Mouse (Mus musculus) stomach, embryonic 14.5 days (tissue): ENCODE results near the gene Gpr156. TPM values are rescaled to one million over a fixed set of nuclear protein-coding genes. Genes with fewer than 3 reads are reported as not detected.
"Not testable (repeated sequence)": the region's sequence is repeated elsewhere in the genome, so short reads cannot be mapped to it uniquely, and the experiment has no call there.

Experiments used
- ATAC-seq: fragments of 200-750 bp; cut with Nextera tagmentation; 2 replicates; pipeline ENCODE4 v1.8.0; 2017; ENCODE audit warnings: low read depth, moderate TSS enrichment; ENCODE audit not compliant: insufficient number of reproducible peaks, insufficient read depth, low FRiP score
- H3K27ac ChIP-seq: fragments of 300-500 bp; sonication (generic); 2 replicates; pipeline ENCODE4 v1.5.1; 2014; ENCODE audit warnings: mild to moderate bottlenecking, low read length, moderate library complexity, mixed read lengths
- H3K27me3 ChIP-seq: fragments of 300-500 bp; sonication (generic); 2 replicates; pipeline ENCODE4 v1.6.1; 2014; ENCODE audit warnings: low read length, control low read depth, mixed read lengths; ENCODE audit not compliant: control insufficient read depth, insufficient read depth
- H3K36me3 ChIP-seq: fragments of 300-500 bp; sonication (generic); 2 replicates; pipeline ENCODE4 v1.6.1; 2014; ENCODE audit warnings: mild to moderate bottlenecking, control low read depth, low read length, moderate library complexity, mixed read lengths; ENCODE audit not compliant: control insufficient read depth, insufficient read depth
- H3K4me1 ChIP-seq: fragments of 300-500 bp; sonication (generic); 2 replicates; pipeline ENCODE4 v1.6.1; 2014; ENCODE audit warnings: low read length, control low read depth, mixed read lengths; ENCODE audit not compliant: control insufficient read depth, insufficient read depth
- H3K4me2 ChIP-seq: fragments of 300-500 bp; sonication (generic); replicated peaks from 2 replicates; pipeline ENCODE4 v1.6.1; 2014; ENCODE audit warnings: low read depth, low read length, control low read depth
- H3K4me3 ChIP-seq: fragments of 300-500 bp; sonication (generic); 2 replicates; pipeline ENCODE4 v1.5.1; 2014; ENCODE audit warnings: low read depth, low read length, control low read depth
- H3K9ac ChIP-seq: fragments of 300-500 bp; sonication (generic); replicated peaks from 2 replicates; pipeline ENCODE4 v1.6.1; 2014; ENCODE audit warnings: low read depth, mild to moderate bottlenecking, control low read depth, low read length, moderate library complexity, mixed read lengths
- H3K9me3 ChIP-seq: fragments of 300-500 bp; sonication (generic); 2 replicates; pipeline ENCODE4 v1.6.1; 2016; ENCODE audit warnings: low read depth, low read length, control low read depth; ENCODE audit not compliant: control insufficient read depth
- WGBS: fragments of 180-500 bp; shearing (Covaris S2); extraction: QIAGEN DNeasy Blood & Tissue Kit; methylation state at CpG from one replicate; pipeline ENCODE4 v1.1.7; 2014; 5-methylcytosine and 5-hydroxymethylcytosine counted together
- polyA plus RNA-seq: library from polyadenylated mRNA; unstranded; fragments of >200 nt; fragmentation: Nextera tagmentation; extraction: Ambion mirVana; gene quantifications from 2 replicates; pipeline ENCODE4 v1.2.1, GENCODE M21; 2014

Gene Gpr156
- polyA plus RNA-seq, 1 experiment from 2014 or later: 0.39 TPM

DNA sequence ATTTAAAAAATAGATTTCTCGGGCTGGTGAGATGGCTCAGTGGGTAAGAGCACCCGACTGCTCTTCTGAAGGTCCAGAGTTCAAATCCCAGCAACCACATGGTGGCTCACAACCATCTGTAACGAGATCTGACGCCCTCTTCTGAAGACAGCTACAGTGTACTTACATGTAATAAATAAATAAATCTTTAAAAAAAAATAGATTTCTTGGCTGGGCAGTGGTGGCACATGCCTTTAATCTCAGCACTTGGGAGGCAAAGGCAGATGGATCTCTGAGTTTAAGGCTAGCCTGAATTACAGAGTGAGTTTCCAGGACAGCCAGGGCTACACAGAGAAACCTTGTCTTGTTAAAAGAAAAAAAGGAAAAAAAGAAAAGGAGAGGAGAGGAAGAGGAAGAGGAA lies 46.4 kb downstream of the Gpr156 start:
- ATAC-seq, H3K9me3 ChIP-seq, H3K36me3 ChIP-seq, H3K4me3 ChIP-seq, H3K4me2 ChIP-seq, H3K27me3 ChIP-seq, H3K9ac ChIP-seq, H3K27ac ChIP-seq: not testable (repeated sequence)
- H3K4me1 ChIP-seq: peaks cover 15% of the 10 kb centered on the region
- WGBS: 78% methylated on average over 4 of the region's 4 CpGs

DNA sequence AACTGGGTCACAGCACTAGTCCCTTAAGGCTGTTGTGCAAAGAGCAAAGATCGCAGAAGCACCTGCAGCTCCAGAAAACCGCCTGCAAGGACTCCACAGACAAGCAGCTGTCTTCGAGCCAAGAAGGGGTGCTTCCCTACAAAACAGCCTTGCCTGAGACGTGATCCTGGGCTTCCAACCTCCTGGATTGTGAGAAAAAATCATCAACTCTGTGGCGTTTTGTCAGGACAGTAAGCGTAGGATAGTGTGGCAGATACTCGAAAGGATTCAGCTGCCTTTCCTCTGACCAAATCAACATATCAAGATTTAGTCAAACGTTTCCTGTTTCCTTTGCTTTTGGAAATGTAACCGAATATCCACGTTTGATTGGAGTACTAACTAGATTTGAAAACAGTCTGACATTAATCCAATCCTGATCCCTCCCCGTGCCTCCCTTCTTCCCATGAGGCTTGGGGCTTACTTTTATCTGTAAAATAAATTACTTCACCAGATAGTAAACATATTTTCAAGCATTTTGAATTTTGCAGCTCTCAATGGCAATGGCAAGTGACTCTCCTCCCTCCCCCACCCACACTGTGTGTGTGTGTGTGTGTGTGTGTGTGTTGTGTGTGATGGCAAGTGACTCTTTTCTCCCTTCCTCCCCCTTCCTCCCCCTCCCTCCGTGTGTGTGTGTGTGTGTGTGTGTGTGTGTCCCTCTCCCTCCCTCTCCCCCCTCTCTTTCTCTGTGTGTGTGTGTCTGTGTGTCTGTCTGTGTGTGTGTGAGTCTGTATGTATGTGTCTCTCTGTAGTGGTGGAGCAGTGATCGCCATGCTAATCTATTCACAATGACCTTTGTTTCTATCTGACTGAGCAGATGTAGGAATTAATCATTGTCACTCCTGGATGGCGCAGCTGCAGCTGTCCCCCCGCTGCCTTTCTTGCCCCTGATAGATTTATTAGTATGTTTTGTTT lies 47.3 kb downstream of the Gpr156 start:
- ATAC-seq: peak; percentile 34
- WGBS: 11% methylated on average over 15 of the region's 15 CpGs
- no peak overlapping the region for H3K4me3 ChIP-seq

GRCm38 (mm10) chr16:37964380-37965070 lies 48.2 kb downstream of the Gpr156 start:
- ATAC-seq: no peak
- Histone ChIP-seq H3K4me1 (peaks cover 15% of the 10 kb centered on the region), H3K36me3 (no peaks in the 10 kb centered on the region), H3K9ac (no peak overlapping the region), H3K4me2 (no peak overlapping the region), H3K4me3 (no peak overlapping the region), H3K9me3 (no peaks in the 10 kb centered on the region), H3K27ac (no peak overlapping the region), H3K27me3 (no peaks in the 10 kb centered on the region)
- WGBS: 29% methylated on average over 4 of the region's 4 CpGs

More for the DNA sequence above, 47.3 kb downstream of the Gpr156 start:
- H3K9me3 ChIP-seq: no peaks in the 10 kb centered on the region
- no peak overlapping the region; the same call in 1 of the 2 replicates for H3K27ac ChIP-seq
- peaks cover 15% of the 10 kb centered on the region for H3K4me1 ChIP-seq
- no peaks in the 10 kb centered on the region for H3K27me3 ChIP-seq
- H3K9ac ChIP-seq: no peak overlapping the region
- peak overlapping the region; percentile 28; the same call in 1 of the 2 replicates for H3K4me2 ChIP-seq
- no peaks in the 10 kb centered on the region for H3K36me3 ChIP-seq

GRCm38 (mm10) chr16:37966871-37967270 lies 50.6 kb downstream of the Gpr156 start:
- 74% methylated on average over 7 of the region's 7 CpGs for WGBS

GRCm38 (mm10) chr16:37967415-37967814 lies 51.1 kb downstream of the Gpr156 start:
- ATAC-seq: no peak

More at GRCm38 (mm10) chr16:37966871-37967270, 50.6 kb downstream of the Gpr156 start:
- Histone ChIP-seq H3K27ac (no peak overlapping the region), H3K4me3 (no peak overlapping the region), H3K36me3 (no peaks in the 10 kb centered on the region), H3K4me2 (no peak overlapping the region), H3K4me1 (peaks cover 15% of the 10 kb centered on the region), H3K27me3 (no peaks in the 10 kb centered on the region), H3K9me3 (no peaks in the 10 kb centered on the region), H3K9ac (no peak overlapping the region)
- ATAC-seq: no peak

GRCm38 (mm10) chr16:37971522-37971921 lies 55.2 kb downstream of the Gpr156 start:
- Histone ChIP-seq H3K4me1 (peaks cover 4% of the 10 kb centered on the region; the same call in 1 of the 2 replicates), H3K4me3 (no peak overlapping the region), H3K27me3 (no peaks in the 10 kb centered on the region), H3K36me3 (no peaks in the 10 kb centered on the region), H3K27ac (no peak overlapping the region), H3K9ac (no peak overlapping the region), H3K4me2 (no peak overlapping the region), H3K9me3 (no peaks in the 10 kb centered on the region)
- WGBS: 50% methylated on average over 5 of the region's 5 CpGs
- no peak for ATAC-seq

More at GRCm38 (mm10) chr16:37967415-37967814, 51.1 kb downstream of the Gpr156 start:
- Histone ChIP-seq H3K36me3 (no peaks in the 10 kb centered on the region), H3K4me1 (peaks cover 15% of the 10 kb centered on the region), H3K27me3 (no peaks in the 10 kb centered on the region), H3K9me3 (no peaks in the 10 kb centered on the region), H3K9ac (no peak overlapping the region), H3K4me2 (no peak overlapping the region), H3K27ac (no peak overlapping the region), H3K4me3 (no peak overlapping the region)
- 73% methylated on average over 2 of the region's 2 CpGs for WGBS

GRCm38 (mm10) chr16:37972357-37972756 lies 56.1 kb downstream of the Gpr156 start:
- Histone ChIP-seq H3K4me3 (no peak overlapping the region), H3K36me3 (no peaks in the 10 kb centered on the region), H3K4me1 (peaks cover 4% of the 10 kb centered on the region; the same call in 1 of the 2 replicates), H3K27me3 (no peaks in the 10 kb centered on the region), H3K4me2 (no peak overlapping the region), H3K9ac (no peak overlapping the region), H3K27ac (no peak overlapping the region), H3K9me3 (no peaks in the 10 kb centered on the region)
- no peak for ATAC-seq
- 59% methylated on average over 8 of the region's 8 CpGs for WGBS

DNA sequence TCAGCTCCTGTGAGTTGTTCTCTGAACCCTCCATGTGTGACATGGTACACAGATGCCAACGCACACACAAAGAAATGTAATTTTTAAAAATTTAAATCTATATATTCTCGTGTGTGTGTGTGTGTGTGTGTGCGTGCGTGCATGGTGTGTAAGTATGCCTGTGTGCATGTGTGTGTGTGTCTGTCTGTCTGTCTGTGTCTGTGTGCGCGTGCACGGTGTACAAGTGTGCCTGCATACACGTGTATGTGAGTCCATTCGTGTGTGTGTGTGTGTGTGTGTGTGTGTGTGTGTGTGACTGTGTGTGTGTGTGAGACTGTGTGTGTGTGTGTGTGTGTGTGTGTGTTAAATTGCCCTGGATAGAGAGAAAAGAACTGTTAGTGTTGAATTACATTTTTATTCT lies 56.9 kb downstream of the Gpr156 start:
- H3K27me3 ChIP-seq: not testable (repeated sequence)

More for the DNA sequence above, 56.9 kb downstream of the Gpr156 start:
- H3K4me2 ChIP-seq, H3K36me3 ChIP-seq, H3K9me3 ChIP-seq, H3K4me3 ChIP-seq, H3K27ac ChIP-seq, H3K4me1 ChIP-seq, ATAC-seq, H3K9ac ChIP-seq: not testable (repeated sequence)
- WGBS: 90% methylated on average over 9 of the region's 9 CpGs
